Mouse (Mus musculus): Measurements from ENCODE around the gene Foxn3. TPM values are rescaled to one million over a fixed set of nuclear protein-coding genes. Genes with fewer than 3 reads are reported as not detected.
A peak's percentile ranks its signal among the peaks of the same experiment; 100 is the strongest.

The Foxn3 gene
- polyA plus RNA-seq, 1 experiment: 61.5 TPM

- DNase-seq: no peak
- no peak overlapping the region for H3K27ac ChIP-seq (ENCODE audit: insufficient read depth, low read length)
- peaks cover 41% of the 10 kb centered on the region for H3K4me1 ChIP-seq (ENCODE audit: control insufficient read depth, insufficient read depth, low read length)
- WGBS: 28% methylated on average over 4 of the region's 4 CpGs
- no peaks in the 10 kb centered on the region for H3K27me3 ChIP-seq (ENCODE audit: control insufficient read depth, insufficient read depth, low read length)
- TF ChIP-seq CTCF (IDR thresholded peaks at IDR 0.05; ENCODE audit: borderline replicate concordance, insufficient read depth, low read depth, low read length) (no peak), POLR2A (IDR thresholded peaks at IDR 0.05; ENCODE audit: borderline replicate concordance, insufficient read depth, low read length) (no peak)
- no peak overlapping the region for H3K4me3 ChIP-seq (replicated peaks; ENCODE audit: insufficient read depth, low read depth, low read length)
These were observed 263.5 kb downstream of the Foxn3 start for GRCm38 (mm10) chr12:99299900-99300299.

- H3K4me3 ChIP-seq (replicated peaks; ENCODE audit: insufficient read depth, low read depth, low read length): no peak overlapping the region
- WGBS: 41% methylated on average over 12 of the region's 12 CpGs
- no peak overlapping the region for H3K27ac ChIP-seq (ENCODE audit: insufficient read depth, low read length)
- H3K27me3 ChIP-seq (ENCODE audit: control insufficient read depth, insufficient read depth, low read length): no peaks in the 10 kb centered on the region
- no peak for DNase-seq
- peaks cover 42% of the 10 kb centered on the region for H3K4me1 ChIP-seq (ENCODE audit: control insufficient read depth, insufficient read depth, low read length)
- no peak for TF ChIP-seq CTCF (IDR thresholded peaks at IDR 0.05; ENCODE audit: borderline replicate concordance, insufficient read depth, low read depth, low read length)
- no peak for TF ChIP-seq POLR2A (IDR thresholded peaks at IDR 0.05; ENCODE audit: borderline replicate concordance, insufficient read depth, low read length)
These were observed 264.4 kb downstream of the Foxn3 start for GRCm38 (mm10) chr12:99298851-99299600.

GRCm38 (mm10) chr12:99298242-99298641 is 265.1 kb downstream of the Foxn3 start:
- 83% methylated on average over 6 of the region's 6 CpGs for WGBS
- H3K4me1 ChIP-seq (ENCODE audit: control insufficient read depth, insufficient read depth, low read length): peaks cover 40% of the 10 kb centered on the region
- H3K27me3 ChIP-seq (ENCODE audit: control insufficient read depth, insufficient read depth, low read length): no peaks in the 10 kb centered on the region
- no peak overlapping the region for H3K27ac ChIP-seq (ENCODE audit: insufficient read depth, low read length)
- no peak for DNase-seq
- no peak overlapping the region for H3K4me3 ChIP-seq (replicated peaks; ENCODE audit: insufficient read depth, low read depth, low read length)
- no peak for TF ChIP-seq POLR2A (IDR thresholded peaks at IDR 0.05; ENCODE audit: borderline replicate concordance, insufficient read depth, low read length)

- H3K27me3 ChIP-seq (ENCODE audit: control insufficient read depth, insufficient read depth, low read length): no peaks in the 10 kb centered on the region
- H3K4me3 ChIP-seq (replicated peaks; ENCODE audit: insufficient read depth, low read depth, low read length): no peak overlapping the region
- H3K4me1 ChIP-seq (ENCODE audit: control insufficient read depth, insufficient read depth, low read length): peaks cover 41% of the 10 kb centered on the region
- WGBS: 95% methylated on average over 2 of the region's 2 CpGs
- no peak overlapping the region for H3K27ac ChIP-seq (ENCODE audit: insufficient read depth, low read length)
- TF ChIP-seq CTCF (IDR thresholded peaks at IDR 0.05; ENCODE audit: borderline replicate concordance, insufficient read depth, low read depth, low read length): no peak
- no peak for TF ChIP-seq POLR2A (IDR thresholded peaks at IDR 0.05; ENCODE audit: borderline replicate concordance, insufficient read depth, low read length)
- no peak for DNase-seq
These were observed 265.6 kb downstream of the Foxn3 start for GRCm38 (mm10) chr12:99297792-99298191.

- Histone ChIP-seq H3K4me3 (replicated peaks; ENCODE audit: insufficient read depth, low read depth, low read length) (no peak overlapping the region), H3K27ac (ENCODE audit: insufficient read depth, low read length) (no peak overlapping the region), H3K27me3 (ENCODE audit: control insufficient read depth, insufficient read depth, low read length) (no peaks in the 10 kb centered on the region), H3K4me1 (ENCODE audit: control insufficient read depth, insufficient read depth, low read length) (peaks cover 36% of the 10 kb centered on the region)
- DNase-seq: no peak
- 62% methylated on average over 7 of the region's 7 CpGs for WGBS
- TF ChIP-seq POLR2A (IDR thresholded peaks at IDR 0.05; ENCODE audit: borderline replicate concordance, insufficient read depth, low read length) (no peak), CTCF (IDR thresholded peaks at IDR 0.05; ENCODE audit: borderline replicate concordance, insufficient read depth, low read depth, low read length) (no peak)
These were observed 269.9 kb downstream of the Foxn3 start for GRCm38 (mm10) chr12:99293532-99293931.

GRCm38 (mm10) chr12:99292152-99292551 is 271.2 kb downstream of the Foxn3 start:
- TF ChIP-seq CTCF (IDR thresholded peaks at IDR 0.05; ENCODE audit: borderline replicate concordance, insufficient read depth, low read depth, low read length) (no peak), POLR2A (IDR thresholded peaks at IDR 0.05; ENCODE audit: borderline replicate concordance, insufficient read depth, low read length) (no peak)
- Histone ChIP-seq H3K27ac (ENCODE audit: insufficient read depth, low read length) (no peak overlapping the region), H3K4me3 (replicated peaks; ENCODE audit: insufficient read depth, low read depth, low read length) (no peak overlapping the region), H3K4me1 (ENCODE audit: control insufficient read depth, insufficient read depth, low read length) (peaks cover 38% of the 10 kb centered on the region), H3K27me3 (ENCODE audit: control insufficient read depth, insufficient read depth, low read length) (no peaks in the 10 kb centered on the region)
- 57% methylated on average over 6 of the region's 6 CpGs for WGBS
- no peak for DNase-seq

GRCm38 (mm10) chr12:99287081-99287480 is 276.3 kb downstream of the Foxn3 start:
- DNase-seq: peak; percentile 46 to 57
- TF ChIP-seq CTCF (IDR thresholded peaks at IDR 0.05; ENCODE audit: borderline replicate concordance, insufficient read depth, low read depth, low read length) (no peak), POLR2A (IDR thresholded peaks at IDR 0.05; ENCODE audit: borderline replicate concordance, insufficient read depth, low read length) (no peak)
- no peak overlapping the region for H3K4me3 ChIP-seq (replicated peaks; ENCODE audit: insufficient read depth, low read depth, low read length)
- 24% methylated on average over 5 of the region's 5 CpGs for WGBS
- peak overlapping the region; percentile 87 for H3K27ac ChIP-seq (ENCODE audit: insufficient read depth, low read length)
- no peaks in the 10 kb centered on the region for H3K27me3 ChIP-seq (ENCODE audit: control insufficient read depth, insufficient read depth, low read length)
- peaks cover 45% of the 10 kb centered on the region for H3K4me1 ChIP-seq (ENCODE audit: control insufficient read depth, insufficient read depth, low read length)

- peak; percentile 62 to 72 for DNase-seq
- TF ChIP-seq CTCF (IDR thresholded peaks at IDR 0.05; ENCODE audit: borderline replicate concordance, insufficient read depth, low read depth, low read length): no peak
- H3K27me3 ChIP-seq (ENCODE audit: control insufficient read depth, insufficient read depth, low read length): no peaks in the 10 kb centered on the region
- peak overlapping the region; percentile 87 for H3K27ac ChIP-seq (ENCODE audit: insufficient read depth, low read length)
- WGBS: 18% methylated on average over 6 of the region's 6 CpGs
- H3K4me3 ChIP-seq (replicated peaks; ENCODE audit: insufficient read depth, low read depth, low read length): no peak overlapping the region
- peaks cover 47% of the 10 kb centered on the region for H3K4me1 ChIP-seq (ENCODE audit: control insufficient read depth, insufficient read depth, low read length)
These were observed 276.7 kb downstream of the Foxn3 start for GRCm38 (mm10) chr12:99286662-99287061.

All from cerebellum, adult 2 months (tissue).